ENCODE assay signal across 8 mouse cellular contexts in genomic region chr9:100597546-100597945, GRCm38 (mm10). TPM values are rescaled to one million over a fixed set of nuclear protein-coding genes. Genes with fewer than 3 reads are reported as not detected.
DNase-seq lines count a peak whose midpoint lies in the region; ATAC-seq and TF ChIP-seq lines count a peak whose summit lies in the region.

TSS of gene Stag1 (plus strand) at chr9:100597798.

- H3K27me3 ChIP-seq in kidney, embryonic 16.5 days (ENCODE audit: insufficient read depth, low read length): no peaks in the 10 kb centered on the region
- no peaks in the 10 kb centered on the region for H3K27me3 ChIP-seq in heart, adult 2 months (ENCODE audit: control insufficient read depth, insufficient read depth, low read length)
- H3K27me3 ChIP-seq in midbrain, embryonic 15.5 days (replicated peaks): no peaks in the 10 kb centered on the region

- intact Hi-C loops in heart, adult 2 months (cut with DNase I): no loop called here

- TF ChIP-seq POLR2A in brain, embryonic 14.5 days (IDR thresholded peaks at IDR 0.05; ENCODE audit: borderline replicate concordance, extremely low read depth, insufficient read depth, insufficient read length, poor library complexity, severe bottlenecking): no peak
- no peak for TF ChIP-seq POLR2A in heart, adult 2 months (IDR thresholded peaks at IDR 0.05; ENCODE audit: insufficient read depth, low read depth, low read length)

- H3K4me1 ChIP-seq in kidney, embryonic 16.5 days (ENCODE audit: insufficient read depth, low read length): no peaks in the 10 kb centered on the region
- no peaks in the 10 kb centered on the region for H3K4me1 ChIP-seq in heart, adult 2 months (ENCODE audit: control insufficient read depth, insufficient read depth, low read length)
- H3K4me1 ChIP-seq in midbrain, embryonic 15.5 days: peaks cover 9% of the 10 kb centered on the region; the same call in 1 of the 2 replicates

- H3K9me3 ChIP-seq in kidney, embryonic 16.5 days (ENCODE audit: low read length): no peaks in the 10 kb centered on the region
- no peaks in the 10 kb centered on the region for H3K9me3 ChIP-seq in midbrain, embryonic 15.5 days

- H3K9ac ChIP-seq in kidney, embryonic 16.5 days (replicated peaks; ENCODE audit: low read length): no peak within 1 kb of the TSS
- H3K9ac ChIP-seq in heart, adult 2 months (ENCODE audit: low read depth, low read length): no peak within 1 kb of the TSS
- no peak within 1 kb of the TSS for H3K9ac ChIP-seq in midbrain, embryonic 15.5 days

- DNase-seq in kidney, postnatal 25 days: no peak
- no peak for DNase-seq in brain, embryonic 14.5 days (ENCODE audit: low read depth)
- no peak for DNase-seq in heart, adult 2 months
- DNase-seq in layer of hippocampus, postnatal 14 days (ENCODE audit: low spot score in 2 of 2): no peak
- DNase-seq in right cerebral cortex, postnatal 4 days: no peak
- DNase-seq in cerebellum, adult 9-10 months: no peak

- H3K36me3 ChIP-seq in kidney, embryonic 16.5 days (ENCODE audit: insufficient read depth, low read length): no peaks in the 10 kb centered on the region
- no peaks in the 10 kb centered on the region for H3K36me3 ChIP-seq in heart, adult 2 months (ENCODE audit: control insufficient read depth, insufficient read depth, low read length)
- H3K36me3 ChIP-seq in midbrain, embryonic 15.5 days (replicated peaks): no peaks in the 10 kb centered on the region

- TF ChIP-seq EP300 in heart, adult 2 months (IDR thresholded peaks at IDR 0.05; ENCODE audit: insufficient read depth, low read depth, low read length): no peak

- no peak for ATAC-seq in kidney, embryonic 16.5 days (ENCODE audit: low FRiP score, low TSS enrichment)
- ATAC-seq in midbrain, embryonic 15.5 days (replicated peaks): no peak

- H3K27ac ChIP-seq in kidney, embryonic 16.5 days (ENCODE audit: low read length): no peak within 1 kb of the TSS
- no peak within 1 kb of the TSS for H3K27ac ChIP-seq in heart, adult 2 months
- no peak within 1 kb of the TSS for H3K27ac ChIP-seq in midbrain, embryonic 15.5 days

- 88% methylated on average over 8 of the region's 8 CpGs for whole genome bisulfite sequencing in kidney, embryonic 16.5 days
- 88% methylated on average over 8 of the region's 8 CpGs for WGBS in heart, adult 2 months
- 93% methylated on average over 8 of the region's 8 CpGs for WGBS in midbrain, embryonic 15.5 days

- no peak for TF ChIP-seq CTCF in brain, embryonic 14.5 days (IDR thresholded peaks at IDR 0.05; ENCODE audit: borderline replicate concordance, extremely low read depth, insufficient read depth, insufficient read length)
- TF ChIP-seq CTCF in heart, adult 2 months (IDR thresholded peaks at IDR 0.05): no peak

- no peak within 1 kb of the TSS for H3K4me2 ChIP-seq in kidney, embryonic 16.5 days (replicated peaks; ENCODE audit: low read depth, low read length)
- no peak within 1 kb of the TSS for H3K4me2 ChIP-seq in midbrain, embryonic 15.5 days

- no peak within 1 kb of the TSS for H3K4me3 ChIP-seq in kidney, embryonic 16.5 days (ENCODE audit: low read length)
- H3K4me3 ChIP-seq in heart, adult 2 months: no peak within 1 kb of the TSS
- H3K4me3 ChIP-seq in midbrain, embryonic 15.5 days: no peak within 1 kb of the TSS

- H3K79me2 ChIP-seq in heart, adult 2 months (replicated peaks; ENCODE audit: control insufficient read depth, insufficient read depth, low read length): no peaks in the 10 kb centered on the region

RNA-seq across cellular contexts. Expression of gene Stag1, which starts in this region (rescaled TPM):
- 32.1 and 43.4 TPM in 2 replicates for polyA plus RNA-seq in kidney, embryonic 16.5 days (2015; fragmentation: Nextera tagmentation; extraction: Ambion mirVana)
- 24.1 and 31.6 TPM in 2 replicates for polyA plus RNA-seq in brain, embryonic 14.5 days (2012; rRNA removed)
- 10 to 100 TPM; 27.8 TPM for total RNA-seq in heart, adult 2 months (2021)
- polyA plus RNA-seq in heart, adult 2 months (2012; rRNA removed): 4.1 and 8.1 TPM in 2 replicates
- 10 to 100 TPM; 39.0 to 40.6 TPM for total RNA-seq in layer of hippocampus, postnatal 14 days (2021)
- 28.1 and 33.7 TPM in 2 replicates for polyA plus RNA-seq in midbrain, embryonic 15.5 days (2015; fragmentation: Nextera tagmentation; extraction: Ambion mirVana)
